Mouse (Mus musculus) hindbrain, embryonic 10.5 days (tissue): Measurements from ENCODE around the gene Vwa5a. TPM values are rescaled to one million over a fixed set of nuclear protein-coding genes. Genes with fewer than 3 reads are reported as not detected.

Experiments used
- polyA plus RNA-seq: library from polyadenylated mRNA; unstranded; fragments of >200 nt; fragmentation: Nextera tagmentation; extraction: Ambion mirVana; gene quantifications from 2 replicates; pipeline ENCODE4 v1.2.1, GENCODE M21; 2016

Gene Vwa5a
- polyA plus RNA-seq, 1 experiment from 2014 or later = 7.5 TPM

Other genes starting within 250 kb of the Vwa5a start
- gene Olfr905, start 247.2 kb upstream of the Vwa5a start, polyA plus RNA-seq = not detected in 2 replicates
- gene Olfr906, start 231.2 kb upstream of the Vwa5a start, polyA plus RNA-seq = not detected in 2 replicates
- not detected in 2 replicates for gene Olfr907, start 222.5 kb upstream of the Vwa5a start, polyA plus RNA-seq
- not detected in 2 replicates for gene Olfr911-ps1, start 196.7 kb upstream of the Vwa5a start, polyA plus RNA-seq
- not detected in 2 replicates for gene Olfr910, start 180.4 kb upstream of the Vwa5a start, polyA plus RNA-seq
- gene Olfr912, start 138.1 kb upstream of the Vwa5a start, polyA plus RNA-seq = not detected in 2 replicates
- not detected in 2 replicates for gene Olfr913, start 125.5 kb upstream of the Vwa5a start, polyA plus RNA-seq
- not detected in 2 replicates for gene Olfr914, start 113.2 kb upstream of the Vwa5a start, polyA plus RNA-seq
- gene Olfr916, start 58.4 kb upstream of the Vwa5a start, polyA plus RNA-seq = not detected in 2 replicates
- not detected in 2 replicates for gene Olfr917, start 52.4 kb upstream of the Vwa5a start, polyA plus RNA-seq
- gene Olfr918, start 43.7 kb upstream of the Vwa5a start, polyA plus RNA-seq = not detected in 2 replicates
- not detected in 2 replicates for gene Olfr919, start 14.6 kb upstream of the Vwa5a start, polyA plus RNA-seq
- gene Olfr920, start 34.0 kb downstream of the Vwa5a start, polyA plus RNA-seq = not detected in 2 replicates
- not detected in 2 replicates for gene Olfr921, start 54.8 kb downstream of the Vwa5a start, polyA plus RNA-seq
- gene Olfr922, start 96.3 kb downstream of the Vwa5a start, polyA plus RNA-seq = not detected in 2 replicates
- not detected in 2 replicates for gene Olfr923, start 108.3 kb downstream of the Vwa5a start, polyA plus RNA-seq
- not detected in 2 replicates for gene Olfr924, start 126.2 kb downstream of the Vwa5a start, polyA plus RNA-seq
- not detected in 2 replicates for gene Olfr26, start 136.8 kb downstream of the Vwa5a start, polyA plus RNA-seq
- gene Olfr926, start 158.9 kb downstream of the Vwa5a start, polyA plus RNA-seq = not detected in 2 replicates
- gene Olfr930, start 211.5 kb downstream of the Vwa5a start, polyA plus RNA-seq = not detected in 2 replicates